Mouse (Mus musculus): ENCODE measurements at regions not wholly inside any gene's neighbourhood (a gene's known extent, or its start where the extent isn't known, plus 50 kb on each side); places are given as distances from the start of the nearest gene placed in this dataset.

DNA sequence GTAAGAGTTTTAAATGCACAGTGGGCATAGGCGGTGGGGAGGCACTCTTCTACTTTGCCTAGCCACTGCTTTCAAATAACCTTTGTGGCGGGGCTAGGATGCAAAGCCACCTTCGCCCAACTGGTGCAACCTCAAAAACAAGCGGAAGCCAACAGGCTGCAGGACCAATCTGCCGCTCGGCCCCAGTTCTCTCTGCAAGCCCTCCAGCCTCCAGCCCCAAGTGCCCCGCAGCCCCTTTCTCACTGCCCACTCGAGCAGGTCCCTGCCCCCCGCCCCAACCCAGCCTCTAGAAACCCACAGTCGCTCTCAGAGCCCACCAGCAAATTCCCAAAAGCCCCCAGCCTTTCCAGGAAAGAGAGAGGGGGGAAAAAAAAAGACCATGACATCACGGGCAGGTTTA is 89.6 kb upstream of the Ssbp2 start:
- TF ChIP-seq CTCF (IDR thresholded peaks at IDR 0.05; ENCODE audit: control insufficient read depth, insufficient read depth, insufficient replicate concordance, low read depth, low read length) (no peak), POLR2A (IDR thresholded peaks at IDR 0.05; ENCODE audit: control insufficient read depth, low read depth, low read length) (no peak)

Measured in testis, adult 2 months (tissue).